Mouse (Mus musculus): ENCODE measurements around the gene Crocc2. TPM values are rescaled to one million over a fixed set of nuclear protein-coding genes. Genes with fewer than 3 reads are reported as not detected.

The Crocc2 gene
- total RNA-seq, 2 experiments from 2014 or later, result not detected

- DNase-seq, result no peak
Observed at GRCm38 (mm10) chr1:93272409-93272821, 103.9 kb downstream of the Crocc2 start.

- DNase-seq, result no peak
Observed at GRCm38 (mm10) chr1:93275561-93275960, 107.0 kb downstream of the Crocc2 start.

GRCm38 (mm10) chr1:93277041-93277440 is 108.5 kb downstream of the Crocc2 start:
- no peak for DNase-seq

Small RNA genes within 50 kb of the gene (microRNA-seq; reads per million reads assigned to microRNA genes)
- gene Mir6901 (ENCODE audit: borderline replicate concordance in 2 of 2), result 0 reads per million in 2 experiments

Other genes with a start within 250 kb of the Crocc2 start
- 1 to 10 TPM; 4.4 to 5.5 TPM for gene Capn10, start 234.3 kb upstream of the Crocc2 start, total RNA-seq (2021)
- under 1 TPM; 0.23 to 0.27 TPM for gene Gpr35, start 217.9 kb upstream of the Crocc2 start, total RNA-seq (2021)
- gene Aqp12, start 162.4 kb upstream of the Crocc2 start, total RNA-seq (2021), result not detected
- 1 to 10 TPM; 1.5 to 1.7 TPM for gene Kif1a, start 66.8 kb upstream of the Crocc2 start, total RNA-seq (2021)
- not detected for gene Agxt, start 33.5 kb upstream of the Crocc2 start, total RNA-seq (2021)
- gene 2310007B03Rik, start 7.8 kb upstream of the Crocc2 start, total RNA-seq (2021), result not detected
- 1 to 10 TPM; 4.6 to 8.0 TPM for gene Sned1, start 67.1 kb downstream of the Crocc2 start, total RNA-seq (2021)
- gene Mterf4, start 137.2 kb downstream of the Crocc2 start, total RNA-seq (2021), result 10 to 100 TPM in 1 of 2 experiments, 1 to 10 TPM in 1; 8.6 to 10.8 TPM
- gene Ppp1r7, start 174.1 kb downstream of the Crocc2 start, total RNA-seq (2021), result 10 to 100 TPM; 15.8 to 17.5 TPM
- 1 to 10 TPM in 1 of 2 experiments, under 1 TPM in 1; 0.83 to 2.0 TPM for gene Pask, start 174.8 kb downstream of the Crocc2 start, total RNA-seq (2021)
- not detected for gene Ano7, start 205.2 kb downstream of the Crocc2 start, total RNA-seq (2021)

Measured in gastrocnemius, postnatal 25 days (tissue).